Mouse (Mus musculus): ENCODE data around the gene Adamts18.
A peak's percentile ranks its signal among the peaks of the same experiment; 100 is the strongest.
"Not testable (repeated sequence)": the region's sequence is repeated elsewhere in the genome, so short reads cannot be mapped to it uniquely, and the experiment has no call there.

The Adamts18 gene

GRCm38 (mm10) chr8:113838211-113838610, 10.3 kb downstream of the Adamts18 start:
- DNase-seq (ENCODE audit: low spot score), result no peak

DNA sequence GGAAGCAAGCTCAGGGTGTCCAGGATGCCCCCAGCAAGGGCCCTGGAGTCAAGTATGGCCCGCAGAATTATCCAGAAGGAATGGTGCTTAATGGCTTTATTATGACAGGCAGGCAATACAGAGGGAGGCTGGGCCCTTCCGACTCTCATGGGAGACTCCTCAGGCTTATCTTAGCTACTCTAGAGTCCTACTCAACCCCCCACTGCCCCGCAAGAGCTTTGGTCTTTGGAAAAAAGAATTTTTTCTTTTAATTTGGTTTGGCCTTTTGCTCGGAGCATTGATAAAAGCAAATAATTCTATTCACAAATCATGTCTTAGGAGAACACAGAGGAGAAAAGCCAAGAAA, 11.0 kb downstream of the Adamts18 start:
- DNase-seq (ENCODE audit: low spot score), result no peak

- no peak for DNase-seq (ENCODE audit: low spot score)
These were observed 11.5 kb downstream of the Adamts18 start for GRCm38 (mm10) chr8:113836892-113837569.

GRCm38 (mm10) chr8:113833644-113834043, 14.9 kb downstream of the Adamts18 start:
- no peak for DNase-seq (ENCODE audit: low spot score)

DNA sequence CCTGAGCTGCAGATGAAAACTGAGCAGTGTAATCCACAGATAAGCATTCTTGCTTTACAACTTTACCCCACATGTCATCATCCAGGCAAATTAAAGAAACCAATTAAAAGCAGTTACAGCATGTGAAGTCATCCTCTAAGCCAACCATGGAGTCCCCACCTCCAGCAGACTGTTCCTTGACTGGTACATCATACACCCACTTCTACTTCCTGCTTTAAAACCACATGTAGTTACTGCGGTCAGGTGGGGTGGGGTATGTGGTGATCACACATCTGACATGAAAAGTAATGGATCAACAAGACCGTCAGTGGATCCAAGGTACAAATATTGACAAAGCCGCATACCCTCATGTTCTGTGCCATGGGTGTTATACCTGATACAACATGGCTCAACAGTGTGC, 21.3 kb downstream of the Adamts18 start:
- DNase-seq (ENCODE audit: low spot score), result no peak

DNA sequence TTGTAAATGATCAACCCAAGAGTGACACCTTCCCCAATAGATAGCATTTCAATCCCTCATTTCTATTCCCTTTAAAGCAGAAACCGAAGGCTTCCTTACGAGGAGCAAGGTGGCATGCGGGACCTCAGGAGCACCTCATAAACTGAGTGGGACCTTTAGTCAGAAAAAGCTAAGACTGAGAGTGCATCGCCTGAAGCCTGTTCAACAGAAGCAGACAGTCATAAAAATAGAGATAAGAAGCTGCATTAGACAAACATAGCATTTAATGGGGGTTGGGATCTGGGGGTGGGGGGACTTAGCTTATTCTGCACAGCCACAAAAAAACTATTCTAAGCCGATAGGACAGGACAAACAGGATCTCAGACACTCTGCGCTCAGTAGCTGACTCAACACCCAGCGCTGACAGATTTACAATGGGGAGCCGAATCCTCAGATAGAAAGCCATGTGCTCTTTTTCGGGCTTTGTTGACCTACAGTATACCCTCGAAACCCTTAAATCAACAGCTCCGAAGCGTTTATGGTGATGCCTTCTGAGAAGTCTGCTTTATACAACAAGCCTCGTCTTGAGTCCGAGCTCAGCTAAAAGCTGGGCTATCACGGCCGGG, 27.5 kb downstream of the Adamts18 start:
- DNase-seq (ENCODE audit: low spot score), result peak; percentile 50

- peak; percentile 3 for DNase-seq (ENCODE audit: low spot score)
These were observed 34.6 kb downstream of the Adamts18 start for GRCm38 (mm10) chr8:113813966-113814365.

GRCm38 (mm10) chr8:113811521-113811920, 37.0 kb downstream of the Adamts18 start:
- peak; percentile 2 for DNase-seq (ENCODE audit: low spot score)

DNA sequence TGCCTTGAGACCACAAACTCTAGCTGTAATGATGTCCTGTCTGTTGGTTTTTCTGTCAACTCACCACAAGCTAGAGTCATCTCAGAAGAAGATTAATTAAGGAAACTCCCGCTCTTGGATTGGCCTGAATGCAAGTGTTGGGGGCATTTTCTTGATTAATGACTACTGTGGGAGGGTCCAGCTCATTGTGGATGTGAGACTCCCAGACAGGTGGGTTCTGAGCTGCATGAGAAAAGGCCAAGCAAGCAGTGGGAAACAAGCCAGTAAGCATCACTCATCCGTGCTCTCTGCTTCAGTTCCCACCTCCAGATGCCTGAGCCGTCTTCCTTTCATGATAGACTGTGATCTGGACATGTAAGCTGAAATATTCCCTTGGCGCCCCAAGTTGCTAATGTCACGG, 38.6 kb downstream of the Adamts18 start:
- DNase-seq (ENCODE audit: low spot score), result peak; percentile 2

DNA sequence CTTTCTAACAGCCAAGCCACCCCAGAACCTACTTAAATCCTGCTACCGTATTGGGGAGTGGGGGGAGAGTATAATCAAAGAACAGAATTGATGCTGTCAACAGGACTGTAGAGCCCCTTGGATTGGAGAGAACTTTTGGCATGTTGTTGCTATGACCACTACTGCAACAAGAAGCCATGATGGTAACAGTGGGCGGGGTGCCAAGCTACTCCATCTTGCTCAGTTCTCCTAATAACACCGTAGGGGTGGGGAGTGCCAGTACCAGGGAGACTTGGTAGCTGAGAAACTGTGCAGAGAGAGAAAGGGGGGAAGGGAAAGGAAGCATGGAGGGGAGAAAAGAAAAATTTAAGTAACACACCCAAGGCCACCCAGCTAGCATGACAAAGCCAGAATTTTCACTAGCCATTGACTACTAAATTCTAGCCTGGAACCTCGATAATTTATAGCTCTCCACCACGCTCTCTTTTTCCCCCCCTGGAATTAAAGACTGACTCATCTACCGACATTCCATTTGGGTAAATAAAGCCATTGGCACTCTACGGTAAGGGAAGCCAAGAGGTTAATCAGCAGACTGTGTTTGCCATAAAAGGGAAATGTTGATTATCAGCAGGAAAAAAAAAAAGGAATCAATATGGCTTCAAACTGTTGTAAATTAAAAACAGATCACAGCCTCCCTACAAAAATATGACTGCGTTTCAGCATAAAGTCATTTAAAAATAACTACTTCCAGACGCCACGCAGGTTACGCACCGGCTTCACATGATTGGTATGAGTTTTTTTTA, 44.5 kb downstream of the Adamts18 start:
- peak; percentile 3 for DNase-seq (ENCODE audit: low spot score)

DNA sequence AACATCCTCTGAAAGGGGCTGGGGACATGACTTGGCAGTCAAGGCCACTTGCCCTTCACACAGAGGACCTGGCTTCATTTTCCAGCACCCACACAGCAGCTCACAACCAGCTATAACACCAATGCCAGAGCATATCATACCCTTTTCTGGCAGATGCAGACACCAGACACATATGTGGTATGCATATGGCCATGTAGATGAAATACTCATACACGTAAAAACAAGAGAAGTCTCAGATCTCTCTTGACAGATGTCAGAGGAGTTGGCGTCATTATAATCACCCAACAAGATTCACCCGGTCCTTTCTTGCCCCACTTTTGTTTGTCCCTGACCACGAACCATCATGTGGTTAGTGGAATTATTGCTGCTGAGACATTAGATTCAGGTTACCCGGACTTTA, 47.0 kb downstream of the Adamts18 start:
- DNase-seq (ENCODE audit: low spot score), result peak; percentile 2

GRCm38 (mm10) chr8:113800556-113800955, 48.0 kb downstream of the Adamts18 start:
- DNase-seq (ENCODE audit: low spot score), result not testable (repeated sequence)

GRCm38 (mm10) chr8:113799550-113799949, 49.0 kb downstream of the Adamts18 start:
- DNase-seq (ENCODE audit: low spot score), result no peak

DNA sequence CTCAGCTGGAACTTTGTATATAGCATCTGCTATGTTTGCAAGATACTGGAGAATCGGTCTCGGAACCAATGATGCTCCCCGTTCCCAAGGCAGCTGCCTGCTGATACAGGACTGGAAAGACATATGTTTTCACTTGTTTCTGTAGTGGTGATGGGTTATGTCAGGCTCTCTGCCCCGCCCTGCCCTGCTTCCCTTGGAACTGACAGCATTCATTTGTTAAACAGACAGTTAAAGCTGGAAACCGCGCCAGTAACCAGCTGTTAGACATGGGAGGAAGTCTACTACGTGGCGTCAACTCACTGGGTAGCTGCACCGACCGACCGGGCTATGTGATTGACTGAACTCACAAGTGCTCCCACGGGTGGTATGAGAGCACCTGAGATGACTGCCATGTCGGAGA, 56.7 kb downstream of the Adamts18 start:
- no peak for DNase-seq (ENCODE audit: low spot score)

- no peak for DNase-seq (ENCODE audit: low spot score)
These were observed 57.5 kb downstream of the Adamts18 start for GRCm38 (mm10) chr8:113791061-113791460.

DNA sequence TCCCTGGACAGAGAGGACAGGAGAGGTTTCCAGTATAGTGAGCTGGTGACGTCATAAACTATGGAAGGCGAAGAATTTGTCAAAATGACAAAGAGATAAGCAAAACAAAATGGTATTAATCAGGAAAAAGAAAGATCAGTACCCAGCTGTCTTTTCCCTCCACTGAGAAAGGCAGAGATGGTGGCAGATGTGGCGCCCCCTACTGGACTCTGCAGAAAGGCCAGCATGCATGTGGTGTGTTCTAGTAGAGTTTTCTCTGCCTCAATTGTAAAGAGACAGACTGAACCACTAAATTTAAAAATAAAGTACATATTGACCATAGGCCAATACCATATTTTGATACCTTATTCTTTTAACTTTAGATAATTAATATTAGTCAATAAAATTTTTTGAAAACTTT, 64.8 kb downstream of the Adamts18 start:
- no peak for DNase-seq (ENCODE audit: low spot score)

DNA sequence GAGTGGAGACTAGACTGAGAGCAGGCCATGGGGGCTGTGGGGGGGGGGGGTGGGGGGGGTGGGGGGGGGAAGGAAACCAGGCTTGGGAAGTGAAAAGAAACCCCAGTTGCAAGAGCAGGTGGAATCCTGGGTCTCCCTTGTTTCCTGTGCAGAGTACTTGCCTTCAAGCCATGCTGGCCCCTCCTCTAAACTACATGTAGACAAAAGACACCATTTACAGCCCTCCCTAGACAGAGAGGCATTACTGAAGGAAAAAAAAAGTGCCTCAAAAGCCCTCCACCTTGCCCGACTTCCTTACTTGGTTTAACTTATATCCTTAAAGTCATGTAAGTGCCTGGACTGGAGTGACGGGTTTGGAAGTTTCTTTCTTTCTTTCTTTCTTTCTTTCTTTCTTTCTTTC, 67.0 kb downstream of the Adamts18 start:
- peak; percentile 5 for DNase-seq (ENCODE audit: low spot score)

DNA sequence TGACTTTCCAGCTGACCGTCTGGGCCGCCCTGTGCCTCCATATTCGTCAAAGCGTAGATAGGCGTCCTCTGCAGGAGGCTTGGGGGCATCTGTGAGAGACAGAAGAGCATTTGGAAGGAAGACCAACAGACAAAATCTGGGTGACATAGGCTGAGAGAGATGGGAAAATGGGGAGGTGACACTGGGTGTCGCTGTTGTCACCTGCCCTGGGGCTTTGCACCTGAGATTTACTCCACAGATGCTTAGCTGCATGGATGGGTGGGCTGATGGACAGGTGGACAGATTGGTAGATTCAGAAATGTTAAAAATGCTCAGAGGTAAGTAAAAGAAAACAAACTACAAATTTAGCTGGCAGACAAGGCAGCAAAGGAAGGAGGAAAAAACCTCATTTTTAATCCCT, 73.2 kb downstream of the Adamts18 start:
- no peak for DNase-seq (ENCODE audit: low spot score)

DNA sequence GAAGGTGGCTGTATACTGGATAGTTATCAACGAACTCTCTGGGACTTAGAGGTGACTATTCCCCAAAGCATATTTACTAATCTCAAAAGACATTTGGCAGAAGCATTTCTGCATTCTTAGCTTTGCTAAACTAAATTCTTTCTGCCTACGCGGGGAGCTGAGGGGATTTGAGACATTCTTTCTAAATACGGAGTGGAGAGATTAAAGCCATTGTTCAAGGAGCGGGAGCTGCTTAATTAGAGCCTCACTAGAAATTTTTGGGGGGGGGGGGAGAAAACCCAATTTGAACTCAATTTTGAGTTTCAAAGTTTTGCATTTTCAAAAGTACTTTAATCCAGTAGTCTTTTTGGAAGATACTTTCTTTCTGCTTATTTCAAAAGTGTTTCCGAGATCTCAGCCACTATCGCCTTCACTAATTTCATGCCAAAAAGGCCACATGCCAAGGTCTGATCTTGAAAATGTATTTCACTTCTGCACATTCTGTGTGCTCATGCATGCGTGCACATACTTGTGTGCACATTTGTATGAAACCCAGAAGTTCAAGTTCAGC, 79.6 kb downstream of the Adamts18 start:
- DNase-seq (ENCODE audit: low spot score), result no peak

- DNase-seq (ENCODE audit: low spot score), result no peak
These were observed 83.4 kb downstream of the Adamts18 start for GRCm38 (mm10) chr8:113765121-113765520.

DNA sequence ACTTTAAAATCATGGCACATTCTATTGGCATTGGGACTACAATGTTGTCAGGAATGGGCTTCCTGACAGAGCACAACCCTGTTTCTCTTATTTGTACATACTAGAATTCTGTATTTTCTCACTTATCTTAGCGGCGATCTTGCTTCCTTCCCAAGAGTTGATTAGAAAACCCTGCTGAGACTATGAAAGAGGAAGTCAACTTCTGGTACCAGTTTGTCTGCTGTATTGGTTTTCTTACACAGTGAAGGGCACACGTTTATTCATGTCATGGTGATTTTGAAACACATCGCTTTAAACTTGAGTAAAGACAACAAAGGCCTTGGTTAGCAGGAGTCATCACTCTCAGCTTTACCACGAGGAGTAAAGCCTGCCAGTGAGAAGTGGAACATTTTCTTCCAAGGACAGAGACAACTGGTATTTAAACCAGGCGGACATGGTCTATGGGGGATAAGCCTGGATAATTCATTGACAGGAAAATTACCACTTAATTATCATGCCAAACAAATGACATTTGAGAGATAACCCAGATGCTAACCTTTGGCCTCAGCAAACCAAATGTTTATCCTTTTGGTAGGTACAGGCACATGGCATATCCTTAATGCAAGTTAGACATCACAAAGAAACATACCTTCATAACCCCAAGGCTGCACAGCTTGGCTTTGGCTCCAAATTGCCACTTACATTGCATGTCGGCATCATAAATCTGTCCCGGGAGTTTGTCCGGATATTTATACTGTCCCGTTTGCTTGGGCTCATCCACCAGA, 84.8 kb downstream of the Adamts18 start:
- peak; percentile 39 for DNase-seq (ENCODE audit: low spot score)

- peak; percentile 46 for DNase-seq (ENCODE audit: low spot score)
These were observed 86.4 kb downstream of the Adamts18 start for GRCm38 (mm10) chr8:113762101-113762500.
